Mouse (Mus musculus) liver, postnatal 0 days (tissue): ENCODE data around the gene Mrgpra3. TPM values are rescaled to one million over a fixed set of nuclear protein-coding genes. Genes with fewer than 3 reads are reported as not detected.

Source experiments
- ATAC-seq: fragments of 200-750 bp; cut with Nextera tagmentation; 2 replicates; pipeline ENCODE4 v1.8.0; 2017; ENCODE audit warnings: mild to moderate bottlenecking, moderate library complexity
- DNase-seq: peaks from one replicate; pipeline ENCODE4 v3.0.0-alpha.2; 2016
- H3K27ac ChIP-seq: fragments of 300-500 bp; sonication (generic); 2 replicates; pipeline ENCODE4 v1.5.1; 2014; ENCODE audit warnings: antibody characterized with exemption, moderate library complexity, mild to moderate bottlenecking, low read depth
- H3K27me3 ChIP-seq: fragments of 300-500 bp; sonication (generic); 2 replicates; pipeline ENCODE4 v1.6.1; 2014; ENCODE audit warnings: low read length, control low read depth, mixed read lengths; ENCODE audit not compliant: insufficient read depth
- H3K36me3 ChIP-seq: fragments of 300-500 bp; sonication (generic); replicated peaks from 2 replicates; pipeline ENCODE4 v1.6.1; 2014; ENCODE audit warnings: mild to moderate bottlenecking, control low read depth, low read length, moderate library complexity, mixed read lengths; ENCODE audit not compliant: insufficient read depth
- H3K4me1 ChIP-seq: fragments of 300-500 bp; sonication (generic); 2 replicates; pipeline ENCODE4 v1.6.1; 2014; ENCODE audit warnings: antibody characterized with exemption, mild to moderate bottlenecking, control low read depth; ENCODE audit not compliant: insufficient read depth
- H3K4me2 ChIP-seq: fragments of 300-500 bp; sonication (generic); 2 replicates; pipeline ENCODE4 v1.6.1; 2014; ENCODE audit warnings: low read depth, mild to moderate bottlenecking, low read length, moderate library complexity, mixed read lengths
- H3K4me3 ChIP-seq: fragments of 300-500 bp; sonication (generic); 2 replicates; pipeline ENCODE4 v1.5.1; 2014; ENCODE audit warnings: low read depth, low read length
- H3K9ac ChIP-seq: fragments of 300-500 bp; sonication (generic); replicated peaks from 2 replicates; pipeline ENCODE4 v1.6.1; 2014; ENCODE audit warnings: mild to moderate bottlenecking, moderate library complexity
- H3K9me3 ChIP-seq: fragments of 300-500 bp; sonication (generic); 2 replicates; pipeline ENCODE4 v1.6.1; 2016; ENCODE audit warnings: mild to moderate bottlenecking, control low read depth, low read length, mixed read lengths
- CTCF ChIP-seq: sonication (generic); IDR thresholded peaks from 2 replicates; pipeline ENCODE4 v1.5.1; 2016; ENCODE audit warnings: antibody characterized with exemption, low read depth
- EP300 ChIP-seq: IDR thresholded peaks from 2 replicates; pipeline ENCODE4 v1.6.1; 2016; ENCODE audit warnings: antibody characterized with exemption, low read depth, mild to moderate bottlenecking
- WGBS: fragments of 180-500 bp; shearing (Covaris S2); extraction: QIAGEN DNeasy Blood & Tissue Kit; methylation state at CpG from one replicate; pipeline ENCODE4 v1.1.7; 2014; ENCODE audit not compliant: insufficient replicate concordance; 5-methylcytosine and 5-hydroxymethylcytosine counted together
- polyA plus RNA-seq: library from polyadenylated mRNA; unstranded; fragments of >200 nt; fragmentation: Nextera tagmentation; extraction: Ambion mirVana; gene quantifications from 2 replicates; pipeline ENCODE4 v1.2.1, GENCODE M21; 2015

Mrgpra3 gene
- not detected in 2 replicates for polyA plus RNA-seq

DNA sequence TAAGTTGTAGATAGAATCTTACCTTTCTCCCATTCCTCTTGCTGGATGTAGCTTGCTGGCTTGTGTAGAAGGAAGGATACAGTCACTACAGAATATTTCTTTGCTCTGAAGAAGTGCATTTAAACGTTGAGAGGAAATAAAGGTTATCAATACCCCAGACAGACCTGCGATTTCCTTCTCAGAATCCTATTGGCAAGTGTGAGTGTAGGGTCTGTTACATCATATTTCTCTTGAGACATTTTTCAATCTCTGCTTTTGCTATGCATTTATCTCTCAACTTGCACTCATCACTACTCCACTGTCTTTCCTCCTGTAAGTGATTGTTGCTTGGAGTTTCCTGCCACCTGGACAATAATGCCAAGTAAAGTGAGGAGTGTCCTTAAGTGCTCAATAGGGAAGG is at the start of gene Mrgpra3:
Gene Mrgpra3 (minus strand): TSS at position 101 of the 400 bp plus-strand sequence.
- Histone ChIP-seq H3K27ac (no peak within 1 kb of the TSS), H3K36me3 (no peaks in the 10 kb centered on the region), H3K9me3 (no peaks in the 10 kb centered on the region), H3K4me3 (no peak within 1 kb of the TSS), H3K4me2 (no peak within 1 kb of the TSS), H3K4me1 (no peaks in the 10 kb centered on the region), H3K27me3 (no peaks in the 10 kb centered on the region), H3K9ac (no peak within 1 kb of the TSS)
- 56% methylated on average over 2 of the region's 2 CpGs for WGBS
- no peak for DNase-seq
- no peak for TF ChIP-seq CTCF
- TF ChIP-seq EP300 = no peak
- ATAC-seq = no peak

Other genes starting within 250 kb of the Mrgpra3 start
- gene Mrgpra1, start 247.1 kb downstream of the Mrgpra3 start, polyA plus RNA-seq = not detected in 2 replicates
- 1.2 and 1.4 TPM in 2 replicates for gene Mrgpra2a, start 149.2 kb downstream of the Mrgpra3 start, polyA plus RNA-seq
- gene Mrgpra2b, start 72.5 kb downstream of the Mrgpra3 start, polyA plus RNA-seq = 3.7 and 4.8 TPM in 2 replicates